Mouse (Mus musculus) c-Kit-positive CD71-positive TER-119-positive erythroid progenitor cells, embryonic 14.5 days (primary cell): ENCODE results near the gene Nudt16l1.

Source experiments
- DNase-seq: peaks from one replicate; pipeline ENCODE4 v3.0.0-alpha.2; 2013; ENCODE audit warnings: low spot score

Nudt16l1 gene

GRCm38 (mm10) chr16:4913783-4914735 lies 24.5 kb upstream of the Nudt16l1 start:
- DNase-seq = peak; percentile 72

- no peak for DNase-seq
These were observed 22.6 kb upstream of the Nudt16l1 start for GRCm38 (mm10) chr16:4915931-4916330.

GRCm38 (mm10) chr16:4916608-4917007 lies 22.0 kb upstream of the Nudt16l1 start:
- no peak for DNase-seq

DNA sequence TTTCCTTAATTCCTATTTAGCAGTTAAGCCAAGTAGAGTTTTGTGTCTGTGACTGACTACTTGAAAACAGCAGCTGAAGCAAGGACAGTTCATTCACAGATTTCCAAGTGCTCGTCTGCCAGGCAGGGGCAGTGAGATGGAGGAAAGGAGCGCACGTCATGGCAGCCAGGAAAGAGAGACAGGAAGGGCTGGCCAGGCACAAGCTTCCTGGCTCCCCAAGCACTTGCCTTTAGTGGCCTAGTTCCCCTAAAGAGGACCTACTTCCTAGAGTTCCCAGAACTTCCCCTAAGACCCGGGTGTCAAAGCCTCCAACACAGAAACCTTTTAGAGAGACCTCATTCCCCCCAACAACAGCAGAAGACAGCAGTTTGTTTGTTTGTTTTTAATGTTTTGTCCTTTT lies 18.0 kb upstream of the Nudt16l1 start:
- DNase-seq = no peak

- DNase-seq = no peak
These were observed 16.1 kb upstream of the Nudt16l1 start for GRCm38 (mm10) chr16:4922481-4922880.

GRCm38 (mm10) chr16:4923996-4924395 lies 14.6 kb upstream of the Nudt16l1 start:
- no peak for DNase-seq

GRCm38 (mm10) chr16:4927967-4928366 lies 10.6 kb upstream of the Nudt16l1 start:
- DNase-seq = no peak

- no peak for DNase-seq
These were observed 10.1 kb upstream of the Nudt16l1 start for GRCm38 (mm10) chr16:4928474-4928873.

- no peak for DNase-seq
These were observed 6.1 kb upstream of the Nudt16l1 start for GRCm38 (mm10) chr16:4932429-4932828.

DNA sequence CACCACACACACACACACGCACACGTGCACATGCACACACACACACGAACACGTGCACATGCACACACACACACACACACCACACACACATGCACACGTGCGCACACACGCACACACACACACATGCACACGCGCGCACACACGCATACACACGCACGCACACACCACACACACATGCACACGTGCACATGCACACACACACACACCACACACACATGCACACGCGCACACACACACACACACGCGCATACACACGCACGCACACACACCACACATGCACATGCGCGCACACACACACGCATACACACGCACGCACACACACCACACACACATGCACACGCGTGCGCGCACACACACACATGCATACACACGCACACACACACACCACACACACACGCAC lies 3.1 kb upstream of the Nudt16l1 start:
- DNase-seq = no peak

DNA sequence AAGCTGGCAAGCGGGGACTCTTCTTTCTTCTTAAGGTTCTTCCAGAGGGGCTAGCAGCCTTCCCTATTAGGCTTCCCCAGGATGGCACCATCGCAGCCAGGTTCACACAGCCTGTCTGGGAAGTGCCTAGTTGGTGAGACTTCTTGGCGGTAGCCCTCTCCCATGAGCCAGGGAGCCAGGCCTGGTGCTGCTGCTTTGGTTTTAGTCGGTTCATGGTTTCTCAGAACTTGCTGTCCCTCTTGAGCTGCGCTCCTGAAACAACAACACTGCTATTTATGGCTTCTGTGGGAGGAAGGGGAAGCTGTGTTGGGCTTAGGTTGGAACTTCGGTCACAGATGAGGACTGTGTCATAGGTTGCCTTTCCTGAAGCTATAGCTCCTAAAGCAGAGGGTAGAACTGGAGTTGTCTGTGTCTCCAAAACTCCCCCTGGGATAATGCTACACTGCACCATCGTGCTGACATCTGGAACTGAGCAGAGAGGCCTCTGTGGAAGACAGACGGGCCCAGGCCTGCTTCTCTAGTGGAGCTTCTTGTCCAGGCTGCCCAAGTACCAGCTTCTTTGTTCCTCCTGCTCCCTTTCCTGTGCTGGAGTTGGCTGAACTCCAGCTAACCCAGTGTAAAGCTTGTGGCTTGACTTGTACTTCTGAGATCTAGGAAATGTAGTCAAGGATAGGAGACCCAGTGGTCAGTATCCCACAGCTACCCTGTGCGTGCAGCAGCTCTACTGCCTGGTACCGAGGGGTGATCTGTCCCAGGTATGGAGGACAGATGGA lies 2.4 kb upstream of the Nudt16l1 start:
- no peak for DNase-seq

DNA sequence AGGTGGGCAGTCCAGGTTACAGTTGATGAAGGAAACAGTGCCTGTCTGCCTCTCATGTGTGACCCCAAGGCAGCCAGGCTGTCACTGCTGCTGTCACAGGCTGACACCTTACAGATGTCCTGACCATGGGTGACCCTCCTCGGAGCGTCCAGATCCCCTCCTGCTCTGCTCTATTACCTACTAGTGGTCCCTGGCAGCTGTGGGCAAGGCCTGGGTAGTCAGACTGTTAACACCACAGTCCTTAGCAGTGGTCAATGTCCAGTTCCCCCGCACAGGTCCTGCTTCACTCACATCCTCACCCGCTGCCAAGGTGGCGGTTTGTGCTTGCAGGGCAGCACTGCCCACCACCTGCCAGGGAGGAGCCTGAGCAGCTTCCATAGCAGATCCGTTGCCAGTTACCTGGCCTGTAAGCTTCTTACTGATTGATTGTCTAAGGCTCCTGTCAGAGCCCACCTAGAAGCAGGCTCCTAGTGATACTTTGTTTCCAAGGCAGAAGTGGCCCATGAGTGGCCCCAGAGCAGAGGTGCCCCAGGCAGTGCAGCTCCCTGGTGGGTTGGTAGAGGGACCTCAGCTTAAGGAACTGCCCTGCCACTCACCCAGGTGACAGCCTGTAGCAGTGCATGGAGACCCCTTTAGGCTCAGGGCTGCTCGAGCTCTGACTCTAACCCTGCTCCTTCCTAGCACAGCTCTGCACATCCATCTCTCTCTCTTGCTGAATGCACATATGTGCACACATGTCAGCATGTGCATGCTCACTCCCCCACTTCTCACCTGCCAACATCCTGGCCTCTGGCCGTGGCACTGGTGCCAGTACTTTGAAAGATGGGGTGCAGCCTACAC lies 990 bp upstream of the Nudt16l1 start:
- DNase-seq = no peak

DNA sequence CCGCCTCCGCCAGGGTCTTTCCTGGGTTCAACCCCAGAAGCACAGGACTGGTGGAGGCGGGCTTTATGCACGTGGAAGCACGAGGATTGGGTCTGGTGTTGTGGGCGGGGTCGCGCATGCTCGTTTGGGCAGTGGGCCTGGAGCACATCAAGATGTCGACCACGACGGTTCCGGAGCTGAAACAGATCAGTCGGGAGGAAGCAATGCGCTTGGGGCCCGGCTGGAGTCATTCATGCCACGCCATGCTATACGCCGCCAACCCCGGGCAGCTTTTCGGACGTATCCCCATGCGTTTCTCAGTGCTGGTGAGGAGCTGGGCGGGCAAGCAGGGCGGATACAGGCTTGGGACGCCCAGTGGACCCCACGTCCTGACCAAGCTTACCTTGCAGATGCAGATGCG lies 428 bp downstream of the Nudt16l1 start:
- DNase-seq = peak; percentile 87

GRCm38 (mm10) chr16:4939412-4939811 lies 851 bp downstream of the Nudt16l1 start:
- DNase-seq = peak; percentile 9

GRCm38 (mm10) chr16:4940311-4940850 lies 1.8 kb downstream of the Nudt16l1 start:
- no peak for DNase-seq

DNA sequence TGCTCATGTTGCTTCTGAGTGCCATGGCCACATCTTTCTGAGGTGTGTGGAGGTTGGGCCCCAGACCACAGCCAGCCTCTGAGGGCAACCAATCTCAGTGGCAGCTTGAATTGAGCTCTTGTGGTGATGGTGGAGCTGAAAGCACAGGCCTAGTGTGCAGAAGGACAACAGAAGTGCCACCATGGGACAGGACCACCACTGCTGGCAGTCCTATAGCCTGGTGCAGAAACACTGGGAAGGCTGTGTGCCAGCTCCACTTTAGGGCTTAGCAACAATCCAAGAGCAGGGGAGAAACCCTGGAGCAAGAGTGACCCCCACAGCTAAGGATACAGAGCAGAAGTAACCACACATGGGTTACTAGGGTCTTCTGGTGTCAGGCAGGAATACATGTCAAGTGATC lies 2.5 kb downstream of the Nudt16l1 start:
- DNase-seq = no peak

DNA sequence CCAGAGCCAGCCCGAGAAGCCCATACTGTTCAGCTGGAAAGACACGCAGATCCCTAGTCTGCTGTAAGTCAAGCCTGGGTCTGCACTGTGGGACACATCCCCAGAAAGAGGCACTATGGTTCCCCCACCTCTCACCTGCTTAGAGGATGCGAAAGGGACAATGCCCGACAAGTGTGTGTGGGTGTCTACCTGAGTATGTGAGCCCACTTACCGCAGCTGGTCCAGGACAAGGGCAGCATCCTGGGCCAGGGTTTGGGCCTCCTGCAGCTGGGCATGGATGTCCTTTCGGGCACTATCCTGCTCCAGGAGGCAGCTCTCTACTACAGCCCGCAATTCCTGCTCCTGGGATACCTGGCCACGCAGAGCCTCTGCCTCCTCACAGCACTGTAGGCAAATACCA lies 4.3 kb downstream of the Nudt16l1 start:
- no peak for DNase-seq

DNA sequence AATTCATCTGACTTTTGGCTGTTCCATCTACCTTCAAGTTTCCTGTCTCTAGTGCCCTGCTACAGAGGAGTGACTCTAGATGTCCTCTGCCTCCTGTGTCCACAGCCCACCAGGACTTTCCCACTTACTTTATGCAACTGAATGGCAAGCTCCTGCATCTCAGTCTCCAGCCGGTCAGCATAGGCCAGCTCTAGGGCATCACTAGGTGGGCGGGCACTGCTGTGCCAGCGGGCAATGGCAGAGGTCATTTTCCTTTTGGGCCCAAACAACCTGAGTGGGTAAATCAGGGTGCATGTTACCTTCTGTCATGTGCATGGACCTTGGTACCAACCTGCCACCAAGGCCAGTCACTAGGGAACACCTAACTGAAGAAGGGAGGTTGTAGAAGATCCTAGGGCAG lies 4.9 kb downstream of the Nudt16l1 start:
- no peak for DNase-seq

DNA sequence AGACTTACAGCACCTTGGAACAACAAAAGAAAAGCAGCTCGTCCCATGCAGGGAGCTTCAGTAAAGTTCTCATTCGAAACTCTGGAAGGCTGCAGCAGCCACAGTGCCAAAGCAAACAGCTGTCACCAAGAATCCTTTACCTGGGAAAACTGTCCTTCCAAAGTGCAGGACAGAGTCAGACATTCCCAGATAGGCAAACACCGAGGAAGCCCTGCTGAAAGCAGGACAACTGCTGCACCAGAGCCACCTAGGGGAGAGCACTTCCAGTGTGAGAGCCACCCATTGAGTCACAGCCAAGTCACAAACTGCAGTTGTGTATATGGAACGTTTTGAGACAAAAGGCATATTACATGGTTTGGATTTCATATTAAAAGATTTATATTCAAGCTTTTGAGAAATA lies 6.9 kb downstream of the Nudt16l1 start:
- DNase-seq = no peak

GRCm38 (mm10) chr16:4946155-4946554 lies 7.6 kb downstream of the Nudt16l1 start:
- DNase-seq = no peak

- DNase-seq = no peak
These were observed 8.8 kb downstream of the Nudt16l1 start for GRCm38 (mm10) chr16:4947378-4947777.

DNA sequence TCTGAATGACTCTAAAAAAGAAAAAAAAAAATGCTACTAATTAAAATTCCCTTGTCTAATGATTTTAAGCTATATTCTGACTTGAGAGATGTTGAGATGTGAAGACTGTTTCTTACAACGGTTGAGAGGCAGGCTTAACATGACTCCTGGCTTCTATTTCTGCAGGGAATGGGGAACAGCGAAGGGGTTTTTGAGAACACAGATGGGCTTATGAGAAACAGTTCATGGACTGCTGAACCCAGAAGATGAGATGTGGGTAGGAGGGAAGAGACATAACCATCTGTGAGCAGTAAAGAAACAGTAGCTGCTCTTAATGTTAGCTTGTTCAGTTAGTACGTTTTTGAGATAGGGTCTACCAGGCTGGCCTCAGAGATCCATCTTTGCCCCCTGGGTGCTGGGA lies 18.0 kb downstream of the Nudt16l1 start:
- DNase-seq = no peak
